Mouse (Mus musculus) hindbrain, embryonic 14.5 days (tissue): ENCODE data around the gene Cnih3. TPM values are rescaled to one million over a fixed set of nuclear protein-coding genes. Genes with fewer than 3 reads are reported as not detected.

Experiments used
- ATAC-seq: fragments of 200-750 bp; cut with Nextera tagmentation; 2 replicates; pipeline ENCODE4 v1.8.0; 2017; ENCODE audit warnings: moderate number of reproducible peaks, mild to moderate bottlenecking, moderate TSS enrichment, moderate library complexity; ENCODE audit not compliant: low FRiP score
- DNase-seq: peaks from one replicate; pipeline ENCODE4 v3.0.0-alpha.2; 2015; ENCODE audit warnings: low spot score
- H3K27ac ChIP-seq: fragments of 300-500 bp; sonication (generic); 2 replicates; pipeline ENCODE4 v1.5.1; 2014; ENCODE audit warnings: mild to moderate bottlenecking, moderate library complexity
- H3K27me3 ChIP-seq: fragments of 300-500 bp; sonication (generic); 2 replicates; pipeline ENCODE4 v1.6.1; 2014; ENCODE audit warnings: mild to moderate bottlenecking, low read length, mixed read lengths; ENCODE audit not compliant: control insufficient read depth, insufficient read depth
- H3K36me3 ChIP-seq: fragments of 300-500 bp; sonication (generic); replicated peaks from 2 replicates; pipeline ENCODE4 v1.6.1; 2014; ENCODE audit not compliant: control insufficient read depth, insufficient read depth
- H3K4me1 ChIP-seq: fragments of 300-500 bp; sonication (generic); replicated peaks from 2 replicates; pipeline ENCODE4 v1.6.1; 2014; ENCODE audit warnings: antibody characterized with exemption, low read length, mixed read lengths; ENCODE audit not compliant: control insufficient read depth, insufficient read depth
- H3K4me2 ChIP-seq: fragments of 300-500 bp; sonication (generic); replicated peaks from 2 replicates; pipeline ENCODE4 v1.6.1; 2014; ENCODE audit warnings: mild to moderate bottlenecking, moderate library complexity
- H3K4me3 ChIP-seq: fragments of 300-500 bp; sonication (generic); replicated peaks from 2 replicates; pipeline ENCODE4 v1.5.1; 2014; ENCODE audit warnings: mild to moderate bottlenecking, low read length
- H3K9ac ChIP-seq: fragments of 300-500 bp; sonication (generic); 2 replicates; pipeline ENCODE4 v1.6.1; 2014
- H3K9me3 ChIP-seq: fragments of 300-500 bp; sonication (generic); 2 replicates; pipeline ENCODE4 v1.6.1; 2016; ENCODE audit warnings: low read length; ENCODE audit not compliant: control insufficient read depth
- WGBS: fragments of 180-500 bp; shearing (Covaris S2); extraction: QIAGEN DNeasy Blood & Tissue Kit; methylation state at CpG from one replicate; pipeline ENCODE4 v1.1.7; 2014; 5-methylcytosine and 5-hydroxymethylcytosine counted together
- polyA plus RNA-seq: library from polyadenylated mRNA; unstranded; fragments of >200 nt; fragmentation: Nextera tagmentation; extraction: Ambion mirVana; gene quantifications from 2 replicates; pipeline ENCODE4 v1.2.1, GENCODE M21; 2014

Gene Cnih3
- polyA plus RNA-seq, 1 experiment from 2014 or later, result 12.7 TPM

DNA sequence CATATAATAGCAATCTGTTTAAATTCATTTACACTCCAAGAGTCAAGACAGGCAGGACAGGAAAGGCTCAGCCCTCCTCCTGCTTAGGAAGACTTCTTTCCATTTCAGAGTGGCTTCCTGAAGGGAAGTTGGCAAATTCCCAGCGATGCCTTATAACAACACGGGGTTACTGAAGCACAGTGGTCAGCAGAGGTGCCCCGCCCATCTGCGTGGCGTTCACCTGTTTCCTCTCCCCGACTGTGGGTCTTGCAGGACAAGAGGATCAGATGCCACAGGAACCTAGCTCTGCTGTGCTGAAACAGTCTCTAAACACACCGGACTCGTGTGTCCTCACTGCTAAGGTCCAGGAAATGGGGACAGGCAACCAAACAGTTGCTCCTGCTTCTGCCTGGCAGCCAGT lies 152.9 kb downstream of the Cnih3 start:
- H3K4me1 ChIP-seq, result no peaks in the 10 kb centered on the region
- ATAC-seq (no peak), DNase-seq (no peak)
- no peaks in the 10 kb centered on the region for H3K27me3 ChIP-seq
- no peaks in the 10 kb centered on the region for H3K36me3 ChIP-seq
- 71% methylated on average over 8 of the region's 8 CpGs for WGBS
- H3K27ac ChIP-seq, result no peak overlapping the region
- H3K4me2 ChIP-seq, result no peak overlapping the region
- H3K9ac ChIP-seq, result no peak overlapping the region
- no peaks in the 10 kb centered on the region for H3K9me3 ChIP-seq
- no peak overlapping the region for H3K4me3 ChIP-seq

Other genes with a start within 250 kb of the Cnih3 start
- 36.4 and 39.3 TPM in 2 replicates for gene Nvl, start 208.4 kb upstream of the Cnih3 start, polyA plus RNA-seq
- gene Cnih4, start 207.9 kb upstream of the Cnih3 start, polyA plus RNA-seq, result 52.7 and 53.6 TPM in 2 replicates
- 45.7 and 49.8 TPM in 2 replicates for gene Wdr26, start 140.6 kb upstream of the Cnih3 start, polyA plus RNA-seq
- gene Ccdc121, start 158.8 kb downstream of the Cnih3 start, polyA plus RNA-seq, result 0.11 and 0.14 TPM in 2 replicates
- gene Dnah14, start 223.9 kb downstream of the Cnih3 start, polyA plus RNA-seq, result 0.90 and 1.2 TPM in 2 replicates